Mouse (Mus musculus): ENCODE measurements around the gene Tmprss6. TPM values are rescaled to one million over a fixed set of nuclear protein-coding genes. Genes with fewer than 3 reads are reported as not detected.

Gene Tmprss6
- polyA plus RNA-seq, 1 experiment from 2014 or later, result 0.63 TPM

GRCm38 (mm10) chr15:78413083-78413718 lies 55.2 kb downstream of the Tmprss6 start:
- ATAC-seq, result no peak
- 86% methylated on average over 14 of the region's 14 CpGs for WGBS
- H3K9ac ChIP-seq (ENCODE audit: low read depth, low read length), result no peak overlapping the region

GRCm38 (mm10) chr15:78409570-78410052 lies 58.8 kb downstream of the Tmprss6 start:
- Histone ChIP-seq H3K36me3 (ENCODE audit: control insufficient read depth, insufficient read depth) (peaks cover 5% of the 10 kb centered on the region; the same call in 1 of the 2 replicates), H3K4me2 (replicated peaks; ENCODE audit: low read depth) (peak overlapping the region; percentile 45), H3K4me1 (replicated peaks; ENCODE audit: control insufficient read depth, insufficient read depth, low read length) (peaks cover 4% of the 10 kb centered on the region; the same call in 1 of the 2 replicates), H3K9me3 (ENCODE audit: control insufficient read depth) (no peaks in the 10 kb centered on the region), H3K27ac (ENCODE audit: low read depth, low read length) (no peak overlapping the region), H3K27me3 (replicated peaks; ENCODE audit: control insufficient read depth, insufficient read depth, low read length) (peaks cover 12% of the 10 kb centered on the region), H3K9ac (ENCODE audit: low read depth, low read length) (no peak overlapping the region), H3K4me3 (ENCODE audit: low read depth, low read length) (no peak overlapping the region)
- 21% methylated on average over 12 of the region's 12 CpGs for whole genome bisulfite sequencing
- no peak for TF ChIP-seq CTCF (IDR thresholded peaks at IDR 0.05; ENCODE audit: low read depth)
- peak; percentile 50 for ATAC-seq

More at GRCm38 (mm10) chr15:78413083-78413718, 55.2 kb downstream of the Tmprss6 start:
- peaks cover 19% of the 10 kb centered on the region for H3K27me3 ChIP-seq (replicated peaks; ENCODE audit: control insufficient read depth, insufficient read depth, low read length)
- H3K9me3 ChIP-seq (ENCODE audit: control insufficient read depth), result no peaks in the 10 kb centered on the region
- 0 out of 2 replicates have a peak, but pooled peaks cover 4% of the 10 kb centered on the region for H3K4me1 ChIP-seq (replicated peaks; ENCODE audit: control insufficient read depth, insufficient read depth, low read length)
- TF ChIP-seq CTCF (IDR thresholded peaks at IDR 0.05; ENCODE audit: low read depth), result no peak
- no peak overlapping the region for H3K4me3 ChIP-seq (ENCODE audit: low read depth, low read length)
- no peak overlapping the region for H3K27ac ChIP-seq (ENCODE audit: low read depth, low read length)
- H3K36me3 ChIP-seq (ENCODE audit: control insufficient read depth, insufficient read depth), result peaks cover 5% of the 10 kb centered on the region; the same call in 1 of the 2 replicates
- H3K4me2 ChIP-seq (replicated peaks; ENCODE audit: low read depth), result no peak overlapping the region

- 0% methylated on average over 40 of the region's 40 CpGs for WGBS
- H3K4me1 ChIP-seq (replicated peaks; ENCODE audit: control insufficient read depth, insufficient read depth, low read length), result peaks cover 11% of the 10 kb centered on the region
- no peaks in the 10 kb centered on the region for H3K9me3 ChIP-seq (ENCODE audit: control insufficient read depth)
- H3K36me3 ChIP-seq (ENCODE audit: control insufficient read depth, insufficient read depth), result no peaks in the 10 kb centered on the region
- peak within 1 kb of the TSS; percentile 79 for H3K9ac ChIP-seq (ENCODE audit: low read depth, low read length)
- H3K4me2 ChIP-seq (replicated peaks; ENCODE audit: low read depth), result peak within 1 kb of the TSS; percentile 85
- H3K4me3 ChIP-seq (ENCODE audit: low read depth, low read length), result peak within 1 kb of the TSS; percentile 62
- peak within 1 kb of the TSS; percentile 92 for H3K27ac ChIP-seq (ENCODE audit: low read depth, low read length)
- H3K27me3 ChIP-seq (replicated peaks; ENCODE audit: control insufficient read depth, insufficient read depth, low read length), result peaks cover 7% of the 10 kb centered on the region
- ATAC-seq, result peak; percentile 76
- TF ChIP-seq CTCF (IDR thresholded peaks at IDR 0.05; ENCODE audit: low read depth), result no peak
Measured at GRCm38 (mm10) chr15:78406293-78406934, 62.0 kb downstream of the Tmprss6 start, which contains the start of gene Mpst. TSS of gene Mpst (plus strand) at chr15:78406416.

- Histone ChIP-seq H3K9ac (ENCODE audit: low read depth, low read length) (peak within 1 kb of the TSS; percentile 79), H3K4me1 (replicated peaks; ENCODE audit: control insufficient read depth, insufficient read depth, low read length) (peaks cover 11% of the 10 kb centered on the region), H3K27me3 (replicated peaks; ENCODE audit: control insufficient read depth, insufficient read depth, low read length) (peaks cover 5% of the 10 kb centered on the region), H3K9me3 (ENCODE audit: control insufficient read depth) (no peaks in the 10 kb centered on the region), H3K27ac (ENCODE audit: low read depth, low read length) (peak within 1 kb of the TSS; percentile 92), H3K36me3 (ENCODE audit: control insufficient read depth, insufficient read depth) (no peaks in the 10 kb centered on the region), H3K4me2 (replicated peaks; ENCODE audit: low read depth) (peak within 1 kb of the TSS; percentile 85), H3K4me3 (ENCODE audit: low read depth, low read length) (peak within 1 kb of the TSS; percentile 62)
- no peak for TF ChIP-seq CTCF (IDR thresholded peaks at IDR 0.05; ENCODE audit: low read depth)
- WGBS, result 3% methylated on average over 34 of the region's 34 CpGs
- ATAC-seq, result peak; percentile 81
Measured at GRCm38 (mm10) chr15:78405517-78406211, 62.8 kb downstream of the Tmprss6 start, which contains the start of gene Tst. TSS of gene Tst (minus strand) at chr15:78405907.

GRCm38 (mm10) chr15:78405098-78405497 lies 63.3 kb downstream of the Tmprss6 start:
- peak overlapping the region; percentile 62 for H3K4me3 ChIP-seq (ENCODE audit: low read depth, low read length)
- H3K27ac ChIP-seq (ENCODE audit: low read depth, low read length), result peak overlapping the region; percentile 92; the same call in 1 of the 2 replicates
- WGBS, result 61% methylated on average over 11 of the region's 11 CpGs
- no peaks in the 10 kb centered on the region for H3K27me3 ChIP-seq (replicated peaks; ENCODE audit: control insufficient read depth, insufficient read depth, low read length)
- peak overlapping the region; percentile 85 for H3K4me2 ChIP-seq (replicated peaks; ENCODE audit: low read depth)
- no peak for ATAC-seq
- H3K9ac ChIP-seq (ENCODE audit: low read depth, low read length), result no peak overlapping the region
- peaks cover 11% of the 10 kb centered on the region for H3K4me1 ChIP-seq (replicated peaks; ENCODE audit: control insufficient read depth, insufficient read depth, low read length)
- TF ChIP-seq CTCF (IDR thresholded peaks at IDR 0.05; ENCODE audit: low read depth), result no peak
- no peaks in the 10 kb centered on the region for H3K9me3 ChIP-seq (ENCODE audit: control insufficient read depth)
- H3K36me3 ChIP-seq (ENCODE audit: control insufficient read depth, insufficient read depth), result no peaks in the 10 kb centered on the region

- Histone ChIP-seq H3K9me3 (ENCODE audit: control insufficient read depth) (no peaks in the 10 kb centered on the region), H3K4me1 (replicated peaks; ENCODE audit: control insufficient read depth, insufficient read depth, low read length) (peaks cover 9% of the 10 kb centered on the region), H3K4me2 (replicated peaks; ENCODE audit: low read depth) (peak overlapping the region; percentile 28), H3K9ac (ENCODE audit: low read depth, low read length) (no peak overlapping the region), H3K36me3 (ENCODE audit: control insufficient read depth, insufficient read depth) (no peaks in the 10 kb centered on the region), H3K27ac (ENCODE audit: low read depth, low read length) (no peak overlapping the region), H3K27me3 (replicated peaks; ENCODE audit: control insufficient read depth, insufficient read depth, low read length) (no peaks in the 10 kb centered on the region), H3K4me3 (ENCODE audit: low read depth, low read length) (no peak overlapping the region)
- no peak for ATAC-seq
- 75% methylated on average over 1 of the region's 1 CpGs for WGBS
- TF ChIP-seq CTCF (IDR thresholded peaks at IDR 0.05; ENCODE audit: low read depth), result no peak
Measured at GRCm38 (mm10) chr15:78403896-78404295, 64.5 kb downstream of the Tmprss6 start.

Data from intestine, postnatal 0 days (tissue).